Mouse (Mus musculus) mouse trophoblast stem cell (cell line): ENCODE data around the gene Erich4.

Experiments used
- in situ Hi-C, 2 experiments: fragments of 300-500 bp; cut with MseI, MboI; formaldehyde crosslinking; loops; 2 replicates in 1 of 2; 3 replicates in 1 of 2; pipeline ENCODE4 v1.15.1; 2025

Gene Erich4

DNA sequence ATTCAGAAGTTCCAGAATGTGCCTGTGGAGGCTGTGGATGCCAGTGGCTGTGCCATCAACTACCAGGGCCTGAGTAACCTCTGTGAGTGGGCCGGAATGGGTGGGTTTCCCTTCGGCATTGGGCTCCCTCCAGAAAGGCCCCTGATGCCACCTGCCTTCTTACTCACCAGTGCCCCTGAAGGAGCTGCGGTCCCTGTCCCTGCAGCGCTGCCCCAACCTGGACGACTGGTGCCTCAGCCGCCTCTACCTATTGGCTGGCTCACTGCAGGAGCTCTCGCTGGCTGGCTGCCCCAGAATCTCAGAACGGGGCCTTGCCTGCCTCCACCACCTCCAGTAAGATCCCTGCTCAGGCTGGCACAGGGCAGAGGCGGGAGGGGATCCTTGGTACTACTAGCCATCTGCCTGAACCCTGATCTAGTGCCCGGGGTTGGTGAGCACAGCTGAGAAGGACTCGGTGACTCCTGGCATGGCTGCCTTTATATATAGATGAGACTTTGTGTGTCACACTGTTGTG is 8.2 kb upstream of the Erich4 start:
- in situ Hi-C loops, result no loop called here

DNA sequence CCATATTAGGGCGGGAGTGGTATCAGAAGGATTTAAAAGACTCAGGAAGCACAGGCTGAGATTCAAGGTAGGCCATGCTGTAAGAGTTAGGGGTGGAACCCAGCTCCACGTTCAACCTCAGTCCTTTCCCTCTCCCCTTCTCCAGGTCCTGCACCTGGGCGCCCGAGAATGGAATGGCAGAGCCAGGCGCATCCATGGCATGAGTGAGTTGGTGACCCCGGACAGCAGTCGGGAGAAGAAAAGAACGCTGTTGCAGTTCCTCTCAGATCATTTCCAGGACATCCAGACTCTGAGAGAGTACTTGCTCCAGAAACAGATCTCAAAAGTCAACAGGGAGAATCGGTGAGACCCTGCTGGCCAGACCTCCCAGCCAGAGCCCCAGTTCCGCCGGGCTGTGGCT is 5.1 kb upstream of the Erich4 start:
- in situ Hi-C loops, result no loop called here

DNA sequence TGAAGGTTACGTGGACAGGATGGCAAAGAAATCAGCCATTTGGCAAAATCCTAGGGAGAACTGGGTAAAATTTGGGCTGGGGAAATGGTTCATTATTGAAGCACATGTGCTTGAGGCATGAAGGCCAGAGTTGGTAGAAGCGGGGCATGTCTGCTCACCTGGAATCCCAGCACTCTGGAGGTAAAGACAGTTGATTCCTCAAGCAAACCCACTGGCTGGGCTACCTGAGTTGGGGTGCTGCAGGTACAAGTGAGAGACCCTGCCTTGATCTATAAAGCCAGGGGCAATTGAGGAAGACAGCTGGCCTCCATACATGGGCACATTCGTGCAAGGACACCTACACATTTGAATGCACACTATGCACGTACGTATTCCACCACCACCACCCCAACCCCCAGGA is 4.4 kb upstream of the Erich4 start:
- in situ Hi-C loops, result no loop called here

DNA sequence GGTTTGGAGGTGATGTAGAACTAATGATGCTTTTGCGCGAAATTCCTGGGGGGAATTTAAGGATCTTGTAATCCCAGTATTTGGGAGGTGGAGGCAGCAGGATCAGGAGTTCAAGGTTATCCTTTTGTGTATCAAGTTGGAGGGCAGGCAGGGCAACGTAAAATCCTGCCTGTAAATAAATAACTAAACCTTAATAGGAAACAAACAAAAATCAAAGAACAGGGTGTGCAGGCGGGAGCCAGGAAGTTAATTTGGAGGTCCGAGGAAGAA is 4.0 kb upstream of the Erich4 start:
- in situ Hi-C loops, result no loop called here

DNA sequence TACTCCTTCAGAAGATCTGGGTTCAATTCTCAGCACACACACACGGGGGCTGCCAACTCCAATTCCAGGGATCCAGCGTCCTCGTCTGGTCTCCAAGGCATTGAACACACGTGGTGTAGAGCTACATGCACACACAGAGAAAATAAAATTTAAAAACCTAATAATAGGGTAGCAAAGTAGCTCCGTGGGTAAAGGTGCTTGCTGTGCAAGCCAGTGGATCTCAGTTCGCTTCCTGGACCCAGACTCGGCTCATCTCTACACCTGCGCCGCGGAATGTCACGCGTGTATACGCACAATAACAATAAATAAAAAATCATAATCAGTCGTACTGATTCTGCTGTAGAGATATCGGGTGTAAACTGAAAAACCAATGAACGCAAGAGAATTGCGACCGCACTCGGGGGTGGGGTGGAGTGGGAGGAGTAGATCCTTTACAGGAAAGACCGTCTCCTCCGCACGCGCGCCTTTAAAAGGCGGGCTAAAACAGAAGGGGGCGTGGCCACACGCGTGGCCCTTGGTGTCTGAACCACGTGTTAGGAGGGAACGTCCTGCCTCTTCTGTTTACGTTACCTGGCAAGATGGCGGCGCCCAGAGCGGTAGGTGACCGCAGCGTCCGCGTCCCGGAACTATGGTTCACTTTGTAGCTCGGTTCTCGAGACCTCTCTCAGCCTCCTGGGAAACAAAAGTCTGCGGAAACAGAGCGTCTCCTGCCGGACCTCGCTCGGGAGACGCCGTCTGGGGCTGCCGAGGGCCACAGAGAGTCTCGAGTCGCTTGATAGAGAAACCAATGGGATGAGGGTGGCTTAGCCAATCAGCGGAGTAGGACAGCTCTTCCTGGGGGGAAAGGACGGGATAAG is 3.4 kb upstream of the Erich4 start, which contains the start of gene Dmac2:
Gene Dmac2, plus strand, starts transcription at position 550 of the 857 bp plus-strand sequence.
- in situ Hi-C loops, result no loop called here

DNA sequence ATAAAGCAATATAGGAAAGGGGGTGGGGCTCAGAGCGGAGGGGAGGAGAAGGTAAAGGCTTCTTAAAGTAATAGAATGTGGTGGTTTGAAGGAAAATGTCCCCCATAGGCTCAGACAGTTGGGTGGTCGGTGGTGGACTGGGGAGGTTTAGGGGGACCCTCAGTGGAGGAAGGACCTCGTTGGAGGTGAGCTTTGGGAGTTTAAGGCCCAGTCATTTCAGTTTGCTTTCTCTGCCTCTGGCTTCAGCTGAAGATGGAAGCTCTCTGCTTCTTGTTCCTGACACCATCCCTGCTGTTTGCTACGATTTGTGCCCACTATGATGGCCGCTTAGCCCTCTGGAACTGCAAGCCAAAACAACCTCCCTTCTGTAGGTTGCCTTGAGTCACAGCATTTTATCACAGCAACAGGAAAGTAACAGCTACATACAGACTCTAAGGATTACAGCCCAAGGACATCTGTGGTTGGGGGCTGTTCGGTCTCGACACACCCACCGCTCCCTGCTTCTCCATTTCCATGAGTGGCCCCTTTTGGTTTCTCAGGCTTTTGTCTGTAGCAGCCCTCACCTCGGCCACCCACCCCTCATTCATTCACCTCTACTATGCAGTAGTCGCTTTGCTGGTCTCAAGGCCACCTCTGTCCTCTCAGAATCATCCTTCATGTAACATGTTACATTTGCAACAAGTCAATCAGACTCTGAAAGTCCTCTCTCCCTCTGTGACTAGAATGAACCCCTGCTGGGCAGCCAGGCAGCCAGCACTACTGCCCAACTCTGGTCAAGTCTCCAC is 1.9 kb upstream of the Erich4 start:
- in situ Hi-C loops, result no loop called here

DNA sequence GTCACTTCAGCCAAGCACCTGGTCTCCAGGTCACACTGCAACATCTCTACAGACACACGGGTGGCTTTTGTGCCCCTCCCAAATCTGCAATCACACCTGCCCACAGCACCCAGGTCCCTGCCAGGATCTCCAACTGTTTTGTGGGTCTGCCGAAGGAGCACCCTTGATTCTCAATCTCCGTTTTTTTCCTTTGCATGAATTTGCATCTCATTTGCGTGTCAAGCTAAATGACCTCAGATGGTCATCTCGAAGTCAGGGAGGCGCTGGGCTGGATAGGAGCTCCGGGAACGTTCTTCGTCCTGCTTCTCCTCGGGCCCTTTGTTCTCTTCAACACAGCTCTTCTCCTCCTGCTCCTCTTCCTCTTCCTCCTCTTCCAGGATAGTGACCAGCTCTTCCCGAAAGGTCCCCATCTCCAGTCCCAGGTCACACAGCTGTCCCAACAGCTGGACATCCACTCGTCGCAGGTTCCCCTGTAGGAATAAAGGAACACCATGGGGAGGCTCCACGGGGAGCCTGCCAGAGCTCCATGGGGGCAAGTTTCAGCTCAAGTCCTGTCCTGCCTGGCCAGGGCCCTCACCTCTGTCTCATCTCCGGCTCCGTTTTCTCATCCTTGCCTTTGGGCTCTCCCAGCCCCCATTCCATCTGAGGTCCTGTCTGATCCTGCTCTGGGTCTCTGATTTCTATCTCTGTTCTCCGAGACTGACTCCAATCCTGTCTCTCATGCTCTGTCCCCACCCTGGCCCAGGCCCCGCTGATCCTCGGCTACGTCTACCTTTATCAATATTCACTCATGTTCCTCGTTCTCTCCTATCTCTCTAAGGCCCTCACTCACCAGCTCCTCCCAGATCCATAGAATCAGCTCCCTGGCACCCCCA is 624 bp downstream of the Erich4 start:
- in situ Hi-C loops, result no loop called here

DNA sequence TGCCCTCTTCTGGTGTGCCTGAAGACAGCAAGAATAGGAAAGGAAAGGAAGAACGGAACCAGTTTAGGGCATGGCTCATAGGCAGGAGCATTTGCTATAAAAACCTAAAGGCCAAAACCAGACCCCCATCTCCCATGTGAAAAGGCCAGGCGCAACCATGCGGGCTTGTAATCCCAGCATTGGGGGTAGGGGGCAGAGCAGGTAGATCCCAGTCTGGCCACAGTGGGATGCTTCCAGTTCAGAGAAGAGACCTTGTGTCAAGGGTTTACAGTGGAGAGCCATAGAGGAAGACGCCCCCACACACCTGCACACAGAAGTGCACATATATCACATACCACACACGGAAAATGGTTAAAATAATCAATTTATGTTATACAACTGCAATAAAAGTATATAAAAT is 1.6 kb downstream of the Erich4 start:
- in situ Hi-C loops, result no loop called here

DNA sequence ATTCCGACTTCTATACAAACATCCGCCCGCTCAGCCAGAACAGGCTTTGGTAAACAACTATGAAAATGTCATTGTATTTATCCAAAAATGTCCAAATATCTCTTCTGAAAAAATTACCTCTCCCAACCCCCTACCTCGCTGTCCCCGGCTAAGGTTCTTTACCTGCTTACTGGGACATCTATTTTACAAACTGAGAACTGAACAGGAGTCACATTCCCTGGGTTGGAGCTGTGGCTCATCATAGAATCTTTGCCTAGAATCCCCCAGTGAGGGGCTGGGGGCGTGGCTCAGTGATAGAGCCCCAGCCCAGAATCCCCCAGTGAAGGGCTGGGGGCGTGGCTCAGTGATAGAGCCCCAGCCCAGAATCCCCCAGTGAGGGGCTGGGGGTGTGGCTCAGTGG is 4.2 kb downstream of the Erich4 start:
- in situ Hi-C loops, result no loop called here

DNA sequence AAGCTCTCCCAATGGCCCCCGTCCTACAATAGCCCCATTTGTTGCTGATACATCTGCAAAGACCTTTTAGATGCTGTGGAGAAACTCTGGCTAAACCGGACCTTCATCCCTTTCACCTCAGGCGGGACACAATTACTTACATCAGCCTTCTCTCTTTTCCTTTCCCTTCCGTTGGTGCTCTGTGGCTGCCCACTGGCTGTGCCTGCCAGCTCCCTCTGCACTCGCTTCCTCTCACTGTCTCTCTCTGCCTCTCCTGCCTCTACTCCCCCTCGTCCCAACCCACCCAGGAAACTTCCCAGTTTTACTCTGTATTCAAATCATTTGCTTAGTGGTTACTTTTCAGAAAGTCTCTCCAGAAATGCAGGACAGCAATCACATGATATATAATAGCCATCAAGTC is 5.6 kb downstream of the Erich4 start:
- in situ Hi-C loops, result no loop called here

DNA sequence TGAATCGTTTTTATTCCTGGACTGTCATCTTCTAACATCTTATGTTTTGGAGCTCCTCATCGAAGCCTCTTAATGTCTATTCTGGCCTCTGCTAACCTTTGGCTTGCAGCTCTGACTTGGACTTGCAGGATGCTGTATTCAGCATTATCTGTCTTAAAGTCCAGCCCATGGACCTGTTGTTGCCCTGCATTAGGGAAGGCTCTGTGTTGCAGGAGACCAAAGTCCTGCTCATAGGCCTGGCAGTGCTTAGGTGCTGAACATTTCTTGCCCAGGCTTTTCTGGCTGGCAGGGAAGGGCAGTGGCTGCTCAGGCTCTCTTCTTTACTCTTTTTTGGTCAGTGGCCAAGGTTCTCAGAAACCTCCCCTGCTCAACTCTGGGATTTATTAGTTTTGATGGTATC is 8.5 kb downstream of the Erich4 start:
- in situ Hi-C loops, result loop anchor here in 1 of 2 experiments (10.0 kb wide), 1 partner anchor 182 kb away; no protein-coding TSS in a partner anchor

DNA sequence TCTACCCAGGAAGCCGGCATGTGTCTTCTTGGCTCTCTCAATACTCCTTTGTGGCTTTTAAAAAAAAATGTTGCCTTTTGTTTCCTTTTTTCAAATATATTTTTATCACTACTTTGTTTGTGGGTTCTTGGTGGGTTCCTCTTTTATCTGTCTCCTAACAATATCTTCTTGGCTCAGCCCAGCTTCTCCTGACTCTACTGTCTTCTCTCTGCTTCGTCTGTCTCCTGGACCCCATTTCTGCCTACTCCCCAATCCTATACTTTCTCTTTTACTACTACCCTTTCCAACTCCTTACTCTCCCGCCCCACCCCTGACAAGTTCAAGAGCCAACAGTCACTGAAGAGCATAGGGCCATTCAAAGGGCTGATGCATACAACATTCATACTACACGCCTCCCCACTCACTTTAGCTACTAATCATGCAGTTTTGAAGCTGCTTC is 9.0 kb downstream of the Erich4 start:
- in situ Hi-C loops, result loop anchor here in 1 of 2 experiments (10.0 kb wide), 1 partner anchor 182 kb away; no protein-coding TSS in a partner anchor

DNA sequence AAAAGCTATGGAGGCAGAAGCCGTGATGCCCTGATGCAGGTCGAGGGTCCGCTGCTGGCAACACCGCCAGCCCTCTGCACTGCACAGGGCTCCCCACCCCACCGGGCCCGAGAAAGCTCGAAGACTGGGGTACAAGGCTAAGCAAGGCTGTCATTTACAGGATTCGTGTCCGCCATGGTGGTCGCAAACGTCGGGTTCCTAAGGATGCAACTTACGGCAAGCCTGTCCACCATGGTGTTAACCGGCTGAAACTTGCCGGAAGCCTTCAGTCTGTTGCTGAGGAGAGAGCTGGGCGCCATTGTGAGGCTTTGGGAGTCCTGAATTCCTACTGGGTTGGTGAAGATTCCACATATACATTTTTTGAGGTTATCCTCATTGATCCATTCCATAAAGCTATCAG is 14.3 kb downstream of the Erich4 start:
- in situ Hi-C loops, result loop anchor here in 1 of 2 experiments (10.0 kb wide), 1 partner anchor 177 kb away; no protein-coding TSS in a partner anchor

DNA sequence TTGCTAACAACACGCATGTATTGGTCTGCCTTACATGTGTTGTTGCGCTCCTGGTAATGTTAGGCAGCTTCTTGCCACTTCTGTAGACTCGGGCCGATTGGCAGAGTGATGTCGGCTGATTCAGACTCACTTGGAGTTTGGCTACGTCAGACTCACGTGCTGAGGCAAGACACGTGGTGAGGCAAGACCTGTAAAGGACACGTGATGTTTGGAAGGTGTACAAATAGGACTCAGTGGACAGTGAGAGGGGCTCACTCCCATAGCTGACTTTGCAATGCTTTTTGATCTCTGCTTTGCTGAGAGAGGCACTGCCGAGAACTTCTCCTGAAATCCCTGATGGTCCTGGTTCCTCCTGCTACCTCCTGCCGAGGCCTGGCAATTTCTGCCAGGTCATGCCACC is 15.0 kb downstream of the Erich4 start:
- in situ Hi-C loops, result loop anchor here in 1 of 2 experiments (10.0 kb wide), 1 partner anchor 176 kb away; no protein-coding TSS in a partner anchor

DNA sequence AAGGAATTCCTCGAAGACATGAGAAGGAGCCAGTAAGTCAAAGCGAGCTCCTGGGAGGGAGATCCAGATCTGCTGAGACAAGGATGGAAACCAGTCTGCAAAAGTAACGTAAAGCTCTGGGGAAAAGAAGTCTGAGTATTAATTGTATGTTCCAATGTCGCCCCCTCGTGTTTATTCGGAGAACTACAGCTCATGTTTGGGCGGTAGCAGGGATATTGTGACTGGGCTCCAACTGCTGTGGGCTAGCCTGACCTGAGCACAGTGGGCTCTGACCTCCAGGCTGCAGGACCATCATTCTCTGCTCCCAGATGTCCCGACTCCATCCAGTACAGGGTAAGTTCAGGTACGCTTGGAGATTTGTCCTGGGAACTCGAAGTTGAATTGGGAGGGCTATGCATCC is 16.0 kb downstream of the Erich4 start:
- in situ Hi-C loops, result loop anchor here (5.0 to 10.0 kb wide), 3 partner anchors 117 to 175 kb away; no protein-coding TSS in a partner anchor

DNA sequence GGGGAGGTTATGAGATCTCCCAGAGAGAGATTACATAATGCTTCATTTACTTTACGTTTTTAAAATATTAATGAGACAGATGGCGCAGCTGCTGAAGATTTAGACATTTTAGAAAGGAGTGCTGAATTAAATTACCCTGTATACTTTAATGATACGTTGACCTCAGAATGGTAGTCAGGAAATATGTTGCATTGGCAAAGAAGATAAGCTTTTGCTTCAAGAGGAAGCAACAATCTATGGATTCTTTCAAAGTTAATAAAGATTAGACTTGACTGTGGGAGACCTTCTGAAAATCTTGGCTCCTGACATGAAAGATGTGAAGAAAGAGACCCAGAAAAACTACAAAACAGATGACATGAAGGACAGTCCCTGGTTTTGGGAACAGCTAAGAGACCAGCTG is 21.8 kb downstream of the Erich4 start:
- in situ Hi-C loops, result no loop called here

DNA sequence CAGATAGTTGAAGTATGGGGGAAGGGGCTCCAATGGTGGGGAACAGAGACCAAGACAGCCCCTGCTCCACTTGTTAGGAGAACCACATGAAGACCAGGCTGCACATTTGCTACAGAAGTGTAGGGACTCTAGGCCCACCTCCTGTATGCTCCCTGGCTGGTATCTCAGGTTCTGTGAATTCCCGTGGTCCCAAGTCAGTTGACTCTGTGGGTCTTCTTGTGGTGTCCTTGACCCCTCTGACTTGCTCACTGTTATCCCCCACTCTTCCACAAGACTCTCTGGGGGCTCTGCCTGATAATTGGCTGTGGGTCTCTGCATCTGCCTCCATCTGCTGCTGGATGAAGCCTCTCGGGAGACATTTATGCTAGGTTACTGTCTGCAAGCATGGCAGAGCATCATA is 24.5 kb downstream of the Erich4 start:
- in situ Hi-C loops, result no loop called here

DNA sequence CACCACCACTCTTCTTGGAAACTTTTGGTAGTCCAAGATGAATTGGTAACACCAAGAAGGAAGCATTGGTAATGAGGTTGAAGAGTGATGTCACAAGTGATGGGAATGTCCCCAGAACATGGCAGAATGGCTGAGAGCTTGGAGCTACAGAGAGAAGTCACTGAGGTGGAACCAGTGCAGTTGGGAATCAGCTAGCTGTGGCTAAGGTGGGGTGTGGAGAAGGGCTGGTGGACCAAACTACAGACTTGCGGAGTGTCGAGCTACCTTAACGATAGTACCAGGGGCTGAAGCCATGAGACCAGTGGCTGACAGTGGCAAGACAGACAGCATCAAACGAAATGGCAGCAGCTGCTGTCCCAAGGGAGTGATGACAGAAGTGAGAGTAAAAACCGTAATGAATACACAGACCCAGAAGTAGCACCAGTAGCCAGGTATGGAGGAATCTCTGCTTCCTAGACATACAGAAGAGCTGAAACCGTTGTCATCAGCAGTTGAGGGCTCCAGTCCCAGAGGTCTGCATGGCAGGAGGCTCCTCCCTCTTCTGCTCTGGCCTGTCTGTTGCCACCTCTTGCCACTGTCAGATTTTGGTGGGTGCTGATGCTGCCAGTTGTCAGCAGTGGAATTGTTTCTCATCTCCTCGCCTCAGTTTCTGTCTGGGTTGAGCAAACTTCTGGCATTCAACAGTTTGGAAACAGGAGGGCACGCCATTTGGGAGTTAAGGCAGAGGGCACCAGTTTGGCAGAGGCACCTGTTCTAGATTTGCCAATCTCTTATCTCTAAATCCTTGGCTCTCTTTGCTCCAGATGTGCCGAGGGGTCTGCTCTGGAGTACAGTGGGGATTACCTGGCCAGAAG is 30.1 kb downstream of the Erich4 start:
- in situ Hi-C loops, result no loop called here

DNA sequence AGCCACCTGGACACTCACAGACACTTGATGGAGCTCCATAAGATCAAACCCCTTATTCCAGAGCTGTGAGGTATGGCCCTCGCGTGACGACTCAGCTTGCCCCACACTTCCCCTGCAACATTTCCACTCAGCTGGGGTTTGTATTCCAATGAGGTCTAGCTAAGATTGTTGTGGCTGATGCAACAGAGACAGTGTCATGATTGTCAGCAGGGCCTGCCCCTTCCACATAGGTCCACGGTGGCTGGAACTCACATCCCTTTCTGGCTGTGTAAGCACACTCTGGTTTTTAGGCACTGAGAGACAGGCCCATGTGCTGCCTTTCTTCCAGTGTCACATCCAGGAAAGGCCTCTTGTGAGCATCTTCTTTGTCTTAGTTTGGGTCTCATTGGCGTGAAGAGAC is 31.0 kb downstream of the Erich4 start:
- in situ Hi-C loops, result no loop called here

DNA sequence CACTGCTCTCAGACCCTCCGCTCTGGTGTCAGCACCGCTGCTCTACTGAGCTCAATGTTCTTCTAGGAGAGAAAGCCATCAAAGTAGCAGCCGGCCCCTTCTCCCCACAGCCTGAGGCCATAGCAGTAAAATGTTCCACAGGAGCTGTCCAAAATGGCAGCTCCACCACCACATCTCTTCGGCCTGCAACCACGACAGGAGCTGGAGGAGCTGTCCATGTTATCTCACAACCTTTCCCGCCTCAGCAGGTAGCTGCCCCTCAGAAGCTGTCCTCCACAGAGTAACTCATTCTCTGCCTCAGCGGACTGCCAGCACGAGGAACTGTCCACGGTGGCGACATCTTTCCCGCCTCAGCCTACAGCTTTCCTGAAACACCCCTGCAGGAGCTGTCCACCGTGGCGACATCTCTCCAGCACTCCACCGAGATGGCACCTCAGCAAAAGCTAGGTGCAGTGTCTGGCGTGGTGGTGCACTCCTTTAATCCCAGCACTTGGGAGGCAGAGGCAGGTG is 33.3 kb downstream of the Erich4 start:
- in situ Hi-C loops, result no loop called here
